Mouse (Mus musculus) liver, postnatal 0 days (tissue): Measurements from ENCODE around the gene Daglb. TPM values are rescaled to one million over a fixed set of nuclear protein-coding genes. Genes with fewer than 3 reads are reported as not detected.

Experiments
- ATAC-seq: fragments of 200-750 bp; cut with Nextera tagmentation; 2 replicates; pipeline ENCODE4 v1.8.0; 2017; ENCODE audit warnings: mild to moderate bottlenecking, moderate library complexity
- DNase-seq: peaks from one replicate; pipeline ENCODE4 v3.0.0-alpha.2; 2016
- H3K27ac ChIP-seq: fragments of 300-500 bp; sonication (generic); 2 replicates; pipeline ENCODE4 v1.5.1; 2014; ENCODE audit warnings: antibody characterized with exemption, moderate library complexity, mild to moderate bottlenecking, low read depth
- H3K27me3 ChIP-seq: fragments of 300-500 bp; sonication (generic); 2 replicates; pipeline ENCODE4 v1.6.1; 2014; ENCODE audit warnings: low read length, control low read depth, mixed read lengths; ENCODE audit not compliant: insufficient read depth
- H3K36me3 ChIP-seq: fragments of 300-500 bp; sonication (generic); replicated peaks from 2 replicates; pipeline ENCODE4 v1.6.1; 2014; ENCODE audit warnings: mild to moderate bottlenecking, control low read depth, low read length, moderate library complexity, mixed read lengths; ENCODE audit not compliant: insufficient read depth
- H3K4me1 ChIP-seq: fragments of 300-500 bp; sonication (generic); 2 replicates; pipeline ENCODE4 v1.6.1; 2014; ENCODE audit warnings: antibody characterized with exemption, mild to moderate bottlenecking, control low read depth; ENCODE audit not compliant: insufficient read depth
- H3K4me2 ChIP-seq: fragments of 300-500 bp; sonication (generic); 2 replicates; pipeline ENCODE4 v1.6.1; 2014; ENCODE audit warnings: low read depth, mild to moderate bottlenecking, low read length, moderate library complexity, mixed read lengths
- H3K4me3 ChIP-seq: fragments of 300-500 bp; sonication (generic); 2 replicates; pipeline ENCODE4 v1.5.1; 2014; ENCODE audit warnings: low read depth, low read length
- H3K9ac ChIP-seq: fragments of 300-500 bp; sonication (generic); replicated peaks from 2 replicates; pipeline ENCODE4 v1.6.1; 2014; ENCODE audit warnings: mild to moderate bottlenecking, moderate library complexity
- H3K9me3 ChIP-seq: fragments of 300-500 bp; sonication (generic); 2 replicates; pipeline ENCODE4 v1.6.1; 2016; ENCODE audit warnings: mild to moderate bottlenecking, control low read depth, low read length, mixed read lengths
- CTCF ChIP-seq: sonication (generic); IDR thresholded peaks from 2 replicates; pipeline ENCODE4 v1.5.1; 2016; ENCODE audit warnings: antibody characterized with exemption, low read depth
- EP300 ChIP-seq: IDR thresholded peaks from 2 replicates; pipeline ENCODE4 v1.6.1; 2016; ENCODE audit warnings: antibody characterized with exemption, low read depth, mild to moderate bottlenecking
- WGBS: fragments of 180-500 bp; shearing (Covaris S2); extraction: QIAGEN DNeasy Blood & Tissue Kit; methylation state at CpG from one replicate; pipeline ENCODE4 v1.1.7; 2014; ENCODE audit not compliant: insufficient replicate concordance; 5-methylcytosine and 5-hydroxymethylcytosine counted together
- polyA plus RNA-seq: library from polyadenylated mRNA; unstranded; fragments of >200 nt; fragmentation: Nextera tagmentation; extraction: Ambion mirVana; gene quantifications from 2 replicates; pipeline ENCODE4 v1.2.1, GENCODE M21; 2015

The Daglb gene
- polyA plus RNA-seq = 4.8 and 5.6 TPM in 2 replicates

DNA sequence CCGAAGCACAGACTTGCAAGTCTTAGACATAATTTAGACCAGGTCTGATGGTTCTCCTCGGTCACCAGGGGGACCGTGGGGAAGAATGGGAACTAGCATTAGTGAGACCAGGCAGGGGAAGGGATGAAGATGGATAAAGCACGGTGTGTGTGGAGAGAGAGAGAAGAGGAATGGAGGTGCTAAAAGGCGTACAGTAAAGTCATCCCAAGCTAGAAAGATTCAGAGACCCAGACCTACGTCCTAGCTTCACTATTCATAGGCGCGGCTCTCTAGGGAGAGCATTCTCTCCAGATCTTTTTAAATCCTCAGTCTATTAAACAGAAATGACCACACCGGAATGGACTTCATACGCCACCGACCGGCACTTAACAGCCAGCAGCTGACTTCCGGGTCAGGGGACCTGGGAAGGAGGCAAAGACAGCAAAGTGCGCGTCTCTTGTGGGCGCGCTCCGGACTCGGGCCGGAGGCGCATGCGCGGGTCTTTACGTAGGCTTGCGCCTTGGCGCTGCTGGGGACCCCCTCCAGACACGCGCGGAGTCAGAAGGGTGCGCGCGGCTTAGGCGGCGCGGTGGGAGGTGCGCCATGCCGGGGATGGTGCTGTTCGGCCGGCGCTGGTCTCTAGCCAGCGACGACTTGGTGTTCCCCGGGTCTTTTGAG lies at the start of gene Daglb:
TSS of gene Daglb (plus strand) at position 485 of the 657 bp plus-strand sequence.
- no peaks in the 10 kb centered on the region for H3K9me3 ChIP-seq
- H3K27me3 ChIP-seq = no peaks in the 10 kb centered on the region
- H3K9ac ChIP-seq = peak within 1 kb of the TSS; percentile 78
- TF ChIP-seq EP300 = no peak
- H3K4me3 ChIP-seq = peak within 1 kb of the TSS; percentile 81
- 3% methylated on average over 43 of the region's 43 CpGs for WGBS
- ATAC-seq (peak; percentile 93), DNase-seq (peak; percentile 88)
- H3K4me2 ChIP-seq = peak within 1 kb of the TSS; percentile 97
- H3K4me1 ChIP-seq = peaks cover 21% of the 10 kb centered on the region
- peak within 1 kb of the TSS; percentile 53 for H3K27ac ChIP-seq
- peaks cover 9% of the 10 kb centered on the region; the same call in 1 of the 2 replicates for H3K36me3 ChIP-seq

DNA sequence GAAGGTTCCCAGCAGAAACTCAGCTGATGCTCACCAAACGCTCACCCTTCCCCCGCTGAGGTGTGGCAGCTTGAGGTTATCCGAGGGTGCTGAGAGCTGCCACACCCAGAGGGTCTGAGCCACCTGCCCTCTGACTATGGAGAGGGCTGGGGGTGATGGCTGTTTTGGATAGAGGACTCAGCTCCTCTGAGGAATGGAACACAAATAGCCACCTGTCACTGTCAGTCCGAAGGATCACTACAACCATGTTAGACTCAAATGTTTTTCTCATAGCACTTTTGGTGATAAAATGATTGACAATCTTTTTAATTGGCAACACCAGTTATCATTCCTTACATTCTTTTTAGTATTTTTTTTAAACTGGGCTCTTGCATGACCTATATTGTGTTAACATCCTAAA lies 42.9 kb upstream of the Daglb start:
- Histone ChIP-seq H3K36me3 (peaks cover 55% of the 10 kb centered on the region), H3K27ac (no peak overlapping the region), H3K9ac (no peak overlapping the region), H3K4me1 (no peaks in the 10 kb centered on the region), H3K4me2 (no peak overlapping the region), H3K9me3 (no peaks in the 10 kb centered on the region; the same call in 1 of the 2 replicates), H3K4me3 (no peak overlapping the region), H3K27me3 (no peaks in the 10 kb centered on the region)
- ATAC-seq (no peak), DNase-seq (no peak)
- WGBS = 72% methylated on average over 4 of the region's 4 CpGs
- no peak for TF ChIP-seq CTCF

DNA sequence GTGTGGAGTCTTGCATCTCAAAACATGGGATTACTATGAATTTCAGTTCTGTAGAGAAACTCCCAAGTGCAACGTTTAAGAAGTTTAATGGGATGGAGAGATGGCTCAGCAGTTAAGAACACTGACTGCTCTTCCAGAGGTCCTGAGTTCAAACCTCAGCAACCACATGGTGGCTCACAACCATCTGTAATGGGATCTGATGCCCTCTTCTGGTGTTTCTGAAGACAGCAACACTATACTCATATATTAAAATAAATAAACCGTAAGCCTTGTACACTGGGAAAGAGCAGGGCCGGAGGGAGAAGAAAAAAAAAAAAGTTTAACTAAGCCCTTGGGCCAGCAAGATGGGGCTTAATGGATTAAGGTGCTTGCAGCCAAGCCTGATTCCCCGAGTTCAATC lies 41.4 kb upstream of the Daglb start:
- ATAC-seq = no peak

DNA sequence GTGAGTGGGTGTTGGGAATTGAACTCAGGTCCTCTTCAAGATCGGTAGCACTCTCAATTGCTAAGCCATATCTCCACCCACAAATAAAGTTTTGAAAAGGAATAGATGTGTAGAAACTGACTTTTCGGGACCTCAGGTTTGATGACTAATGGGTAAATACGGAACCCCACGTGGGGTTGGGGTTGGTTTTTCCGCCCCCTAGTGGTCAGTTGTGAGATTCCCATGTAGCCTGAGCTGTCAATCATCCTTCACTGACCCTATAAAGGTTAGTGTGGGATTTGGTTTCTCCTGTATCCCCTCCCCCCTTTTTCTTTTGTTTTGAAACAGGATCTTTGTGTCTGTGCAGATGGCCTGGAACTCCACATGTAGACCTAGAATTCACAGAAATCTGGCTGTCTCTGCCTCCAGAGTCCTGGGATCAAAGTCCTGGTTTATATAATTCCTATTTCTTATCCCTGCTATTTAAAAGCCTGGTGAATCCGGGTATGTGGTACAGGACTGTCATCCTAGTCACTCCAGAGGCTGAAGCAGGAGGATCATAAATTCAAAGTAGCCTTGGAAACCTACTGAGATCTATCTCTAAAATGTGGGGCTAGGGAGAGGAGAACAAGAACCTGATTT lies 40.4 kb upstream of the Daglb start:
- DNase-seq (peak; percentile 78), ATAC-seq (peak; percentile 80)
- Histone ChIP-seq H3K27me3 (no peaks in the 10 kb centered on the region), H3K4me1 (no peaks in the 10 kb centered on the region), H3K9me3 (no peaks in the 10 kb centered on the region), H3K9ac (no peak overlapping the region), H3K4me3 (no peak overlapping the region), H3K4me2 (no peak overlapping the region), H3K36me3 (peaks cover 30% of the 10 kb centered on the region), H3K27ac (no peak overlapping the region)
- WGBS = 18% methylated on average over 6 of the region's 6 CpGs
- TF ChIP-seq EP300 = no peak
- TF ChIP-seq CTCF = peak; percentile 90

More for the DNA sequence above, 41.4 kb upstream of the Daglb start:
- no peak for DNase-seq
- WGBS = 81% methylated on average over 4 of the region's 4 CpGs
- no peaks in the 10 kb centered on the region for H3K9me3 ChIP-seq
- H3K4me1 ChIP-seq = no peaks in the 10 kb centered on the region
- H3K4me2 ChIP-seq = no peak overlapping the region
- no peak overlapping the region for H3K9ac ChIP-seq
- H3K27me3 ChIP-seq = no peaks in the 10 kb centered on the region
- peaks cover 40% of the 10 kb centered on the region for H3K36me3 ChIP-seq
- H3K27ac ChIP-seq = no peak overlapping the region
- H3K4me3 ChIP-seq = no peak overlapping the region
- no peak for TF ChIP-seq EP300
- peak; percentile 17; the same call in 1 of the 2 replicates for TF ChIP-seq CTCF

DNA sequence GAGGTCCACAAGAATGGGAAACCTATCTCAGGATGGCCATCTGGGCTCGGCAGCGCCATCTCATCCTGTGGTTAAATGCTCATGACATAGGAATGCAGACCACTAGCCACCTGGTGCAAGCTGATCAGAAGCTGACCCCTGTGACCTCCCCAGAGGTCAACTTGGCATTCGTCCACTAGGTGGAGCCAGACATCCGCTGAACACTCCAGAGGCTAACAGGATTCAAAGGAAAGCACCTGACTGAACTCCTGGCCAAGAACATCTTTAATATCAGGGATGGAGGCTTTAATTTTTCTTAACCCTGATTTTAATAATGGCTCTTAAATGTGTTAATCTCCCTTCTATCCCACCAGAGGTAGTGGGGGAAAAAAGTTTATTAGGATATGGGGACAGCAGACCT lies 30.0 kb upstream of the Daglb start:
- peak; percentile 95 for TF ChIP-seq CTCF
- TF ChIP-seq EP300 = no peak
- Histone ChIP-seq H3K27me3 (no peaks in the 10 kb centered on the region), H3K4me3 (no peak overlapping the region), H3K9me3 (no peaks in the 10 kb centered on the region), H3K27ac (no peak overlapping the region), H3K4me1 (no peaks in the 10 kb centered on the region), H3K36me3 (no peaks in the 10 kb centered on the region), H3K9ac (no peak overlapping the region), H3K4me2 (no peak overlapping the region)
- DNase-seq (peak; percentile 86), ATAC-seq (peak; percentile 71)
- whole genome bisulfite sequencing = 9% methylated on average over 4 of the region's 4 CpGs

DNA sequence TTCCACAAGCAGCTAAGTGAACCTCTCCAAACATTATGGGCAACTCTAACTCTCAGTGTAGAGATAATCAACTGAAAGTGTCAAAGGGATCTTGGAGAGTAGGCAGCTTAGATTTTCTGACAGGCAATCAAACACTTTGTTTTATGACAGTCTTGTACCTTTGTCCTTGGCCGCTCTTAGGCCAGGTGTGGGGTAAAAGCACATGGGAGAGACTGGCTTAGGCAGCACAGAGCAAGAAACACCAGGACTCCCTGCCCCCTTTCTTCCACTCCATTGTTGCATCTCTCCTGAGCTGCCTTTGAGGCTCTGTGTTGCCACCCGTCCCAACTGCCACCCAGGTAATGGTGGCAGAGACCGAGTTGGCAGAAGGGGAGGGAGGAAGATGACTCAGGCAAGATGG lies 23.1 kb upstream of the Daglb start:
- ATAC-seq (no peak), DNase-seq (no peak)
- no peaks in the 10 kb centered on the region for H3K27me3 ChIP-seq
- H3K4me3 ChIP-seq = no peak overlapping the region
- no peaks in the 10 kb centered on the region for H3K9me3 ChIP-seq
- 77% methylated on average over 3 of the region's 3 CpGs for WGBS
- no peaks in the 10 kb centered on the region for H3K4me1 ChIP-seq
- no peak overlapping the region for H3K4me2 ChIP-seq
- no peak overlapping the region for H3K9ac ChIP-seq
- H3K27ac ChIP-seq = no peak overlapping the region
- no peaks in the 10 kb centered on the region for H3K36me3 ChIP-seq
- TF ChIP-seq EP300 = no peak
- TF ChIP-seq CTCF = no peak
